Mouse (Mus musculus) embryonic facial prominence, embryonic 15.5 days (tissue): Measurements from ENCODE around the gene BC055324. TPM values are rescaled to one million over a fixed set of nuclear protein-coding genes. Genes with fewer than 3 reads are reported as not detected.

ENCODE experiments used
- ATAC-seq: fragments of 200-750 bp; cut with Nextera tagmentation; 2 replicates; pipeline ENCODE4 v1.8.0; 2017; ENCODE audit warnings: low read depth, moderate TSS enrichment; ENCODE audit not compliant: insufficient number of reproducible peaks, low FRiP score, low TSS enrichment
- H3K27ac ChIP-seq: fragments of 300-500 bp; sonication (generic); replicated peaks from 2 replicates; pipeline ENCODE4 v1.5.1; 2015; ENCODE audit warnings: mild to moderate bottlenecking, inconsistent platforms
- H3K27me3 ChIP-seq: fragments of 300-500 bp; sonication (generic); 2 replicates; pipeline ENCODE4 v1.6.1; 2015; ENCODE audit warnings: inconsistent platforms
- H3K36me3 ChIP-seq: fragments of 300-500 bp; sonication (generic); 2 replicates; pipeline ENCODE4 v1.6.1; 2015; ENCODE audit warnings: mild to moderate bottlenecking, inconsistent platforms
- H3K4me1 ChIP-seq: fragments of 300-500 bp; sonication (generic); 2 replicates; pipeline ENCODE4 v1.6.1; 2015; ENCODE audit warnings: inconsistent platforms
- H3K4me2 ChIP-seq: fragments of 300-500 bp; sonication (generic); replicated peaks from 2 replicates; pipeline ENCODE4 v1.6.1; 2015; ENCODE audit warnings: mild to moderate bottlenecking, inconsistent platforms
- H3K4me3 ChIP-seq: fragments of 300-500 bp; sonication (generic); replicated peaks from 2 replicates; pipeline ENCODE4 v1.5.1; 2015; ENCODE audit warnings: mild to moderate bottlenecking, inconsistent platforms
- H3K9ac ChIP-seq: fragments of 300-500 bp; sonication (generic); 2 replicates; pipeline ENCODE4 v1.6.1; 2015; ENCODE audit warnings: inconsistent platforms
- H3K9me3 ChIP-seq: fragments of 300-500 bp; sonication (generic); replicated peaks from 2 replicates; pipeline ENCODE4 v1.6.1; 2016; ENCODE audit warnings: inconsistent platforms
- WGBS: fragments of 180-500 bp; shearing (Covaris S2); methylation state at CpG from one replicate; pipeline ENCODE4 v1.1.7; 2015; 5-methylcytosine and 5-hydroxymethylcytosine counted together
- polyA plus RNA-seq: library from polyadenylated mRNA; unstranded; fragments of >200 nt; fragmentation: Nextera tagmentation; extraction: Ambion mirVana; gene quantifications from 2 replicates; pipeline ENCODE4 v1.2.1, GENCODE M21; 2015

The BC055324 gene
- polyA plus RNA-seq, 1 experiment from 2014 or later = 17.0 TPM

- Histone ChIP-seq H3K9me3 (no peaks in the 10 kb centered on the region), H3K4me1 (no peaks in the 10 kb centered on the region), H3K9ac (no peak overlapping the region), H3K27me3 (no peaks in the 10 kb centered on the region), H3K4me2 (no peak overlapping the region), H3K36me3 (no peaks in the 10 kb centered on the region), H3K4me3 (no peak overlapping the region), H3K27ac (no peak overlapping the region)
- ATAC-seq = no peak
- 75% methylated on average over 3 of the region's 3 CpGs for WGBS
Measured at GRCm38 (mm10) chr1:164004311-164004710, 9.7 kb upstream of the BC055324 start.

- Histone ChIP-seq H3K27ac (no peak overlapping the region), H3K36me3 (no peaks in the 10 kb centered on the region), H3K4me2 (no peak overlapping the region), H3K9me3 (no peaks in the 10 kb centered on the region), H3K27me3 (no peaks in the 10 kb centered on the region), H3K4me1 (no peaks in the 10 kb centered on the region), H3K9ac (no peak overlapping the region), H3K4me3 (no peak overlapping the region)
- 52% methylated on average over 6 of the region's 6 CpGs for WGBS
- no peak for ATAC-seq
Measured at GRCm38 (mm10) chr1:164001831-164002452, 7.3 kb upstream of the BC055324 start.

GRCm38 (mm10) chr1:163995609-163995913 is 965 bp upstream of the BC055324 start:
- ATAC-seq = no peak
- no peaks in the 10 kb centered on the region for H3K27me3 ChIP-seq
- 65% methylated on average over 2 of the region's 2 CpGs for WGBS
- no peak overlapping the region for H3K27ac ChIP-seq
- 0 out of 2 replicates have a peak overlapping the region, but pooled peaks have one; percentile 70 for H3K9ac ChIP-seq
- H3K36me3 ChIP-seq = no peaks in the 10 kb centered on the region
- 0 out of 2 replicates have a peak, but pooled peaks cover 4% of the 10 kb centered on the region for H3K4me1 ChIP-seq
- no peaks in the 10 kb centered on the region for H3K9me3 ChIP-seq
- peak overlapping the region; percentile 83 for H3K4me3 ChIP-seq
- peak overlapping the region; percentile 63 for H3K4me2 ChIP-seq

- H3K9ac ChIP-seq = peak overlapping the region; percentile 66
- H3K36me3 ChIP-seq = no peaks in the 10 kb centered on the region
- H3K27me3 ChIP-seq = no peaks in the 10 kb centered on the region
- WGBS = under 1% methylated on average over 38 of the region's 38 CpGs
- H3K4me1 ChIP-seq = 0 out of 2 replicates have a peak, but pooled peaks cover 4% of the 10 kb centered on the region
- ATAC-seq = peak; percentile 49; the same call in 1 of the 2 replicates
- peak overlapping the region; percentile 63; the same call in 1 of the 2 replicates for H3K27ac ChIP-seq
- H3K4me2 ChIP-seq = peak overlapping the region; percentile 63
- H3K9me3 ChIP-seq = no peaks in the 10 kb centered on the region
- H3K4me3 ChIP-seq = peak overlapping the region; percentile 83
Measured at GRCm38 (mm10) chr1:163994173-163994720, 349 bp downstream of the BC055324 start.

GRCm38 (mm10) chr1:163992371-163992770 is 2.2 kb downstream of the BC055324 start:
- WGBS = 87% methylated on average over 4 of the region's 4 CpGs
- Histone ChIP-seq H3K9ac (no peak overlapping the region), H3K4me3 (no peak overlapping the region), H3K27me3 (no peaks in the 10 kb centered on the region), H3K4me2 (no peak overlapping the region), H3K9me3 (no peaks in the 10 kb centered on the region), H3K4me1 (0 out of 2 replicates have a peak, but pooled peaks cover 4% of the 10 kb centered on the region), H3K27ac (no peak overlapping the region), H3K36me3 (no peaks in the 10 kb centered on the region)
- no peak for ATAC-seq

GRCm38 (mm10) chr1:163976515-163976914 is 18.1 kb downstream of the BC055324 start:
- no peaks in the 10 kb centered on the region for H3K27me3 ChIP-seq
- H3K4me2 ChIP-seq = no peak overlapping the region
- H3K4me3 ChIP-seq = no peak overlapping the region
- no peak overlapping the region for H3K27ac ChIP-seq
- no peaks in the 10 kb centered on the region for H3K9me3 ChIP-seq
- H3K4me1 ChIP-seq = no peaks in the 10 kb centered on the region
- ATAC-seq = no peak
- peaks cover 8% of the 10 kb centered on the region; the same call in 1 of the 2 replicates for H3K36me3 ChIP-seq
- 93% methylated on average over 1 of the region's 1 CpGs for WGBS
- no peak overlapping the region for H3K9ac ChIP-seq

- no peak for ATAC-seq
- no peak overlapping the region for H3K4me3 ChIP-seq
Measured at GRCm38 (mm10) chr1:163975088-163975487, 19.5 kb downstream of the BC055324 start.

GRCm38 (mm10) chr1:163974471-163974870 is 20.1 kb downstream of the BC055324 start:
- Histone ChIP-seq H3K9me3 (no peaks in the 10 kb centered on the region), H3K4me1 (no peaks in the 10 kb centered on the region), H3K9ac (no peak overlapping the region), H3K27me3 (no peaks in the 10 kb centered on the region), H3K4me2 (no peak overlapping the region), H3K27ac (no peak overlapping the region), H3K4me3 (no peak overlapping the region), H3K36me3 (no peaks in the 10 kb centered on the region)
- WGBS = 78% methylated on average over 1 of the region's 1 CpGs
- no peak for ATAC-seq

More at GRCm38 (mm10) chr1:163975088-163975487, 19.5 kb downstream of the BC055324 start:
- Histone ChIP-seq H3K36me3 (no peaks in the 10 kb centered on the region), H3K9me3 (no peaks in the 10 kb centered on the region), H3K9ac (no peak overlapping the region), H3K27me3 (no peaks in the 10 kb centered on the region), H3K27ac (no peak overlapping the region), H3K4me1 (no peaks in the 10 kb centered on the region), H3K4me2 (no peak overlapping the region)
- 88% methylated on average over 2 of the region's 2 CpGs for WGBS

- Histone ChIP-seq H3K36me3 (peaks cover 22% of the 10 kb centered on the region), H3K4me3 (no peak overlapping the region), H3K4me1 (no peaks in the 10 kb centered on the region), H3K27me3 (no peaks in the 10 kb centered on the region), H3K9ac (no peak overlapping the region), H3K27ac (no peak overlapping the region), H3K4me2 (no peak overlapping the region), H3K9me3 (no peaks in the 10 kb centered on the region)
- ATAC-seq = no peak
- 87% methylated on average over 10 of the region's 10 CpGs for WGBS
Measured at GRCm38 (mm10) chr1:163964008-163964689, 30.4 kb downstream of the BC055324 start.

GRCm38 (mm10) chr1:163958036-163958435 is 36.6 kb downstream of the BC055324 start:
- Histone ChIP-seq H3K27me3 (no peaks in the 10 kb centered on the region), H3K27ac (no peak overlapping the region), H3K9ac (no peak overlapping the region), H3K4me2 (no peak overlapping the region), H3K4me3 (no peak overlapping the region), H3K4me1 (no peaks in the 10 kb centered on the region), H3K9me3 (no peaks in the 10 kb centered on the region), H3K36me3 (peaks cover 41% of the 10 kb centered on the region)
- no peak for ATAC-seq
- 79% methylated on average over 3 of the region's 3 CpGs for WGBS

- H3K36me3 ChIP-seq = peaks cover 73% of the 10 kb centered on the region
- ATAC-seq = no peak
- H3K9ac ChIP-seq = no peak overlapping the region
- H3K9me3 ChIP-seq = no peaks in the 10 kb centered on the region
- H3K27me3 ChIP-seq = no peaks in the 10 kb centered on the region
- H3K27ac ChIP-seq = no peak overlapping the region
- H3K4me2 ChIP-seq = no peak overlapping the region
- no peak overlapping the region for H3K4me3 ChIP-seq
- WGBS = 84% methylated on average over 2 of the region's 2 CpGs
- no peaks in the 10 kb centered on the region for H3K4me1 ChIP-seq
Measured at GRCm38 (mm10) chr1:163953396-163953795, 41.2 kb downstream of the BC055324 start.
